Mouse (Mus musculus) MEL (cell line): ENCODE measurements around the gene Clk2. TPM values are rescaled to one million over a fixed set of nuclear protein-coding genes. Genes with fewer than 3 reads are reported as not detected.

Experiments
- DNase-seq: peaks from one replicate; pipeline ENCODE4 v3.0.0; 2011; ENCODE audit warnings: low read depth, low spot score
- H3K27ac ChIP-seq: 2 replicates; pipeline ENCODE4 v1.5.1; 2012; ENCODE audit warnings: low read depth, mild to moderate bottlenecking, control low read depth, low read length, moderate library complexity; ENCODE audit not compliant: control insufficient read depth
- H3K27me3 ChIP-seq, 2 experiments: fragments of 150-350 bp in 1 of 2; sonication (generic) in 1 of 2; 2 replicates each; pipeline ENCODE4 v1.6.1; 2012; ENCODE audit warnings: low read length in 2 of 2, mild to moderate bottlenecking in 2 of 2, improper control_type of control experiment in 1 of 2, moderate library complexity in 1 of 2; ENCODE audit not compliant: insufficient read depth in 2 of 2, control insufficient read depth in 1 of 2
- H3K36me3 ChIP-seq, 2 experiments: 2 replicates each; pipeline ENCODE4 v1.6.1; 2012 to 2014; ENCODE audit warnings: low read length in 2 of 2, improper control_type of control experiment in 1 of 2, inconsistent platforms in 1 of 2, mild to moderate bottlenecking in 1 of 2; ENCODE audit not compliant: insufficient read depth in 2 of 2, control insufficient read depth in 1 of 2
- H3K4me1 ChIP-seq, 2 experiments: fragments of 150-350 bp in 1 of 2; sonication (generic) in 1 of 2; 2 replicates each; pipeline ENCODE4 v1.6.1; 2012; ENCODE audit warnings: low read length in 2 of 2, improper control_type of control experiment in 1 of 2, mild to moderate bottlenecking in 1 of 2; ENCODE audit not compliant: insufficient read depth in 2 of 2, control insufficient read depth in 1 of 2
- H3K4me3 ChIP-seq, 2 experiments: fragments of 150-350 bp in 1 of 2; sonication (generic) in 1 of 2; 2 replicates each; pipeline ENCODE4 v1.5.1; 2012; ENCODE audit warnings: low read depth in 2 of 2, low read length in 2 of 2, mild to moderate bottlenecking in 2 of 2, moderate library complexity in 2 of 2, control low read depth in 1 of 2, improper control_type of control experiment in 1 of 2; ENCODE audit not compliant: control insufficient read depth in 1 of 2, insufficient read depth in 1 of 2
- H3K79me2 ChIP-seq: 2 replicates; pipeline ENCODE4 v1.6.1; 2012; ENCODE audit warnings: mild to moderate bottlenecking, low read length, moderate library complexity; ENCODE audit not compliant: control insufficient read depth, poor library complexity, insufficient read depth
- H3K9ac ChIP-seq: 2 replicates; pipeline ENCODE4 v1.6.1; 2012; ENCODE audit warnings: low read depth, mild to moderate bottlenecking, control low read depth, low read length, moderate library complexity; ENCODE audit not compliant: control insufficient read depth, poor library complexity, severe bottlenecking
- H3K9me3 ChIP-seq: fragments of 150-350 bp; sonication (generic); replicated peaks from 2 replicates; pipeline ENCODE4 v1.6.1; 2012; ENCODE audit warnings: mild to moderate bottlenecking, low read length, improper control_type of control experiment, moderate library complexity; ENCODE audit not compliant: insufficient read depth
- BHLHE40 ChIP-seq: IDR thresholded peaks from 2 replicates; pipeline ENCODE4 v1.6.1; 2012; ENCODE audit warnings: low read depth, mild to moderate bottlenecking, inconsistent platforms, low read length, improper control_type of control experiment, borderline replicate concordance
- E2F4 ChIP-seq: IDR thresholded peaks from 2 replicates; pipeline ENCODE4 v1.6.1; 2011; ENCODE audit warnings: low read depth, low read length, improper control_type of control experiment, borderline replicate concordance
- ELF1 ChIP-seq: IDR thresholded peaks from 2 replicates; pipeline ENCODE4 v1.6.1; 2014; ENCODE audit warnings: low read depth, mild to moderate bottlenecking, inconsistent platforms, low read length, improper control_type of control experiment, moderate library complexity
- HCFC1 ChIP-seq: IDR thresholded peaks from 2 replicates; pipeline ENCODE4 v1.6.1; 2012; ENCODE audit warnings: low read depth, mild to moderate bottlenecking, inconsistent platforms, low read length, improper control_type of control experiment, moderate library complexity
- JUND ChIP-seq: IDR thresholded peaks from 2 replicates; pipeline ENCODE4 v1.6.1; 2011; ENCODE audit warnings: low read depth, mild to moderate bottlenecking, improper control_type of control experiment, low read length
- MAFK ChIP-seq: IDR thresholded peaks from 2 replicates; pipeline ENCODE4 v1.6.1; 2011; ENCODE audit warnings: low read depth, mild to moderate bottlenecking, low read length, improper control_type of control experiment, borderline replicate concordance
- MAZ ChIP-seq: IDR thresholded peaks from 2 replicates; pipeline ENCODE4 v1.6.1; 2012; ENCODE audit warnings: low read depth, mild to moderate bottlenecking, inconsistent platforms, low read length, improper control_type of control experiment
- MEF2A ChIP-seq: IDR thresholded peaks from 2 replicates; pipeline ENCODE4 v1.6.1; 2014; ENCODE audit warnings: low read depth, mild to moderate bottlenecking, inconsistent platforms, low read length, improper control_type of control experiment; ENCODE audit not compliant: poor library complexity, insufficient replicate concordance, severe bottlenecking; ENCODE audit errors: extremely low read depth
- MXI1 ChIP-seq: IDR thresholded peaks from 2 replicates; pipeline ENCODE4 v1.6.1; 2011; ENCODE audit warnings: mild to moderate bottlenecking, low read depth, low read length, improper control_type of control experiment
- MYB ChIP-seq: IDR thresholded peaks from 2 replicates; pipeline ENCODE4 v1.6.1; 2011; ENCODE audit warnings: mild to moderate bottlenecking, low read depth, low read length, improper control_type of control experiment
- NRF1 ChIP-seq: IDR thresholded peaks from 2 replicates; pipeline ENCODE4 v1.6.1; 2014; ENCODE audit warnings: low read depth, mild to moderate bottlenecking, inconsistent platforms, low read length, improper control_type of control experiment, moderate library complexity; ENCODE audit not compliant: poor library complexity, insufficient read depth, severe bottlenecking
- POLR2A ChIP-seq, 2 experiments: IDR thresholded peaks; 2 replicates each; pipeline ENCODE4 v1.6.1; 2011 to 2012; ENCODE audit warnings: low read length in 2 of 2, mild to moderate bottlenecking in 2 of 2, control low read depth in 1 of 2, improper control_type of control experiment in 1 of 2, low read depth in 1 of 2, moderate library complexity in 1 of 2; ENCODE audit not compliant: control insufficient read depth in 1 of 2, insufficient read depth in 1 of 2, poor library complexity in 1 of 2
- POLR2AphosphoS5 ChIP-seq: IDR thresholded peaks from 2 replicates; pipeline ENCODE4 v1.6.1; 2012; ENCODE audit warnings: low read depth, borderline replicate concordance, mild to moderate bottlenecking, inconsistent platforms, low read length, moderate library complexity, mixed read lengths
- RAD21 ChIP-seq: IDR thresholded peaks from 2 replicates; pipeline ENCODE4 v1.6.1; 2011; ENCODE audit warnings: mild to moderate bottlenecking, low read depth, low read length, improper control_type of control experiment
- SIN3A ChIP-seq: IDR thresholded peaks from 2 replicates; pipeline ENCODE4 v1.6.1; 2012; ENCODE audit warnings: low read length, improper control_type of control experiment, inconsistent platforms
- SMC3 ChIP-seq: IDR thresholded peaks from 2 replicates; pipeline ENCODE4 v1.6.1; 2011; ENCODE audit warnings: low read depth, low read length, improper control_type of control experiment
- UBTF ChIP-seq: IDR thresholded peaks from 2 replicates; pipeline ENCODE4 v1.6.1; 2012; ENCODE audit warnings: low read depth, mild to moderate bottlenecking, inconsistent platforms, low read length, improper control_type of control experiment, moderate library complexity, borderline replicate concordance; ENCODE audit not compliant: insufficient read depth
- USF1 ChIP-seq: IDR thresholded peaks from 2 replicates; pipeline ENCODE4 v1.6.1; 2014; ENCODE audit warnings: low read depth, mild to moderate bottlenecking, inconsistent platforms, low read length, improper control_type of control experiment, moderate library complexity
- USF2 ChIP-seq, 2 experiments: IDR thresholded peaks; 2 replicates each; pipeline ENCODE4 v1.6.1; 2011 to 2012; ENCODE audit warnings: improper control_type of control experiment in 2 of 2, low read length in 2 of 2, borderline replicate concordance in 1 of 2, inconsistent platforms in 1 of 2, low read depth in 1 of 2, mild to moderate bottlenecking in 1 of 2; ENCODE audit not compliant: insufficient read depth in 1 of 2
- ZC3H11A ChIP-seq: IDR thresholded peaks from 2 replicates; pipeline ENCODE4 v1.6.1; 2012; ENCODE audit warnings: low read depth, mild to moderate bottlenecking, inconsistent platforms, low read length, improper control_type of control experiment
- ZKSCAN1 ChIP-seq: IDR thresholded peaks from 2 replicates; pipeline ENCODE4 v1.6.1; 2012; ENCODE audit warnings: low read depth, mild to moderate bottlenecking, inconsistent platforms, low read length, improper control_type of control experiment, moderate library complexity
- polyA plus RNA-seq, 2 experiments: library from polyadenylated mRNA; stranded (reverse) in 1 of 2; unstranded in 1 of 2; fragments of >175 nt in 1 of 2; fragments of >200 nt in 1 of 2; gene quantifications; 2 replicates each; pipeline versions ENCODE4 v1.2.1 to v1.2.4; 2012; ENCODE audit warnings: low replicate concordance in 2 of 2, low read depth in 1 of 2; ENCODE audit not compliant: insufficient read length in 2 of 2, insufficient read depth in 1 of 2, missing spikeins in 1 of 2
- total RNA-seq: library from RNA; depleted of rRNA; stranded (reverse); fragments of 300-350 nt; gene quantifications from 2 replicates; pipeline ENCODE4 v1.2.3, GENCODE M21; 2012

Clk2 gene
- total and polyA plus RNA-seq, 3 experiments = 28.2 to 138 (median 83.6) TPM

DNA sequence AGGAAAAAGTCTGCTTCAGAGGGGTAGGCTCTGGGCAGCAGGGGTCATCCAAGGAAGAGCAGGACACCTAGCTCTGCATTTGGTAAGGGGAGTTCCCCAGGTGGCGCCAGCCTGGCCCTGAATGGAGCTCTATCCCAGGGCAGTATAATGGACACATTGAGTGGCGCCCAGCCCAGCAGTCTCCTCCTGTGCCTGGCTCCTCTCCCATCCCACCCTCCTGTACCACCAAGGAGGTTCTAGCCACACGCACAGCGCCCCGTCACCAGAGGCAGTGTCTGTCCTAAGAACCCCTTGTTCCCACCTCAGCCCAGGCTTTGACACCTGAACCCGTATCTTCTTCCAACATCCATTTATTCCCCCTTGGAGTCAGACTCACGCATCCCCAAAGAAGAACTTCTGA lies 45.1 kb downstream of the Clk2 start:
- no peak overlapping the region for H3K4me3 ChIP-seq
- H3K4me1 ChIP-seq = peaks cover 0 to 8% of the 10 kb centered on the region in 2 experiments; a peak in 3 of 4 replicates
- no peak overlapping the region for H3K9ac ChIP-seq
- no peaks in the 10 kb centered on the region for H3K9me3 ChIP-seq
- DNase-seq = no peak
- peak in 1 of 2 experiments; percentile 44; a peak in 1 of 4 replicates for TF ChIP-seq POLR2A (IDR thresholded peaks at IDR 0.05; ENCODE audit: control insufficient read depth in 1 of 2, insufficient read depth in 1 of 2, low read depth in 1 of 2, low read length in 2 of 2, poor library complexity in 1 of 2)
- no peak for TF ChIP-seq USF1
- TF ChIP-seq RAD21 = no peak
- no peak for TF ChIP-seq USF2 (IDR thresholded peaks at IDR 0.05; ENCODE audit: borderline replicate concordance in 1 of 2, insufficient read depth in 1 of 2, low read depth in 1 of 2, low read length in 2 of 2)
- TF ChIP-seq SMC3 = no peak
- no peak overlapping the region for H3K27ac ChIP-seq
- no peaks in the 10 kb centered on the region for H3K27me3 ChIP-seq
- peaks cover 10% of the 10 kb centered on the region for H3K79me2 ChIP-seq
- H3K36me3 ChIP-seq = peaks cover 0 to 5% of the 10 kb centered on the region in 2 experiments; a peak in 3 of 4 replicates

GRCm38 (mm10) chr3:89210162-89210561 lies 45.6 kb downstream of the Clk2 start:
- H3K36me3 ChIP-seq = peaks cover 0 to 6% of the 10 kb centered on the region in 2 experiments; a peak in 3 of 4 replicates

DNA sequence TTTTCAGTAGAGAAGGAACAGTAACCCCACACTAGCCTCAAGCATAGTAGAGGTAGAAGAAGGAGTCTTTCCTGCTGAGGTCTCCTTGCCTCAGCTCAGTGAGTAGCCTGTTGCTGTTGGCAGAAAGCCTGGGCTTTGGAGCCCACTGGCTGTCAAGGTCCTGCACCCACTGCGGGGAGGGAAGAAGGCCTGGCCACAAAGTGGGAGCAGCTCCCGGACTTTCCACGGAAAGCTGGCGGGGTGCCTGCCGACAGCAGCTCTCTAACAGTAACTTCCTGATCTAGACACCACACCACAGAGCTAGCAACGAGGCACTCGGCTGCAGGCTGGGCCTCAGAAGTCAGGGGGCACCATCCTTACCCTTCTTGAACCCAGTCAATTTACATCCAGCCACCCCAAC lies 46.1 kb downstream of the Clk2 start:
- no peaks in the 10 kb centered on the region for H3K27me3 ChIP-seq
- H3K4me1 ChIP-seq = peaks cover 2 to 14% of the 10 kb centered on the region in 2 experiments; a peak in 3 of 4 replicates
- no peak overlapping the region for H3K27ac ChIP-seq
- no peak overlapping the region for H3K9ac ChIP-seq
- H3K9me3 ChIP-seq = no peaks in the 10 kb centered on the region
- TF ChIP-seq MXI1 = no peak
- TF ChIP-seq SMC3 = no peak
- no peak for TF ChIP-seq E2F4
- TF ChIP-seq UBTF = no peak
- no peak for TF ChIP-seq MAFK
- TF ChIP-seq POLR2AphosphoS5 = no peak
- TF ChIP-seq ELF1 = no peak
- no peak for TF ChIP-seq SIN3A
- TF ChIP-seq MEF2A = no peak
- TF ChIP-seq JUND = no peak
- no peak for TF ChIP-seq ZC3H11A
- no peak for TF ChIP-seq MAZ
- TF ChIP-seq RAD21 = no peak
- TF ChIP-seq POLR2A (IDR thresholded peaks at IDR 0.05; ENCODE audit: control insufficient read depth in 1 of 2, insufficient read depth in 1 of 2, low read depth in 1 of 2, low read length in 2 of 2, poor library complexity in 1 of 2) = no peak
- no peak for TF ChIP-seq ZKSCAN1
- H3K4me3 ChIP-seq = no peak overlapping the region
- peaks cover 10% of the 10 kb centered on the region for H3K79me2 ChIP-seq
- peaks cover 0 to 9% of the 10 kb centered on the region in 2 experiments; a peak in 3 of 4 replicates for H3K36me3 ChIP-seq
- DNase-seq = no peak

More at GRCm38 (mm10) chr3:89210162-89210561, 45.6 kb downstream of the Clk2 start:
- Histone ChIP-seq H3K4me3 (no peak overlapping the region), H3K4me1 (peaks cover under 1 to 11% of the 10 kb centered on the region in 2 experiments; a peak in 3 of 4 replicates), H3K27ac (no peak overlapping the region), H3K27me3 (no peaks in the 10 kb centered on the region), H3K9me3 (no peaks in the 10 kb centered on the region), H3K79me2 (peaks cover 10% of the 10 kb centered on the region), H3K9ac (no peak overlapping the region)
- DNase-seq = no peak
- no peak for TF ChIP-seq MYB
- no peak for TF ChIP-seq HCFC1
- TF ChIP-seq NRF1 = no peak
- no peak for TF ChIP-seq RAD21
- no peak for TF ChIP-seq E2F4
- TF ChIP-seq BHLHE40 = no peak
- no peak for TF ChIP-seq SIN3A
